23 mouse cellular contexts compared by ENCODE assay signal in the genomic region with DNA sequence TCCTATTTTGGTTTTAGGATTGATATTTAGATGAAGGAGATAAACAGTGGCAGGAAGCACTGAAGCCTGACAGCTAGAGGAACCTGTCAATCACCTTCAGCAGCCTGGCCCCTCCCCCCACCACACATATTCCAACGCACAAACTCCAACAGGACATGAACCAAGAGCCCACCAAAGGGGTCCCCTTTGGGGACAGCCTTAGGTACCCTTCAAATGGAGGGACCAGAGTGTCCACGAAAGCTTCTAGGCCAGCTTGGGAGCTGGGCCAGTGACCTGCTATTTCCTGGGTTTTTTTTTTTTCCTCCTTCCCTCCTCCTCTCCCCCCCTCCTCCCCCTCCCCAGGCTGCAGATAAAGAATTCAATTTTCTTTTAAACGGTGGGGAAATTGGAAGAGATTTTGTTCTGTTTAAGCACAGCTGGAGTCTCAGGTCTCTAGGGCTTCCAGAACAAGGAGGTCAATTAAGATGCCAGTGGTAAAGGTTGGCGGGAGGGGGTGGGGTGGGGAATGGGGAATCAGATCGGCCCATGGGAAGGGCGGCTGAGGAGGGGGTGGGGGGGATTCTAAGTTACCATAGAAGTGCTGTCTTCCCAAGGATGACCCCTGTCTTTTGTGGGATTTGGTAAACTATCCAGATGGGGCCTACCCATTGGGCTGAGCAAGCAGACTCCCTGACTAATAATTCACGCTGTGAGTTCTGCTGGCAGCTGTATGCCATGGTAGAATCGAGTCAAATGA. TPM values are rescaled to one million over a fixed set of nuclear protein-coding genes. Genes with fewer than 3 reads are reported as not detected.
DNase-seq lines count a peak whose midpoint lies in the region; ATAC-seq and TF ChIP-seq lines count a peak whose summit lies in the region.
"Had no signal": no experiment of that assay in that cellular context is flagged by ENCODE, and none has a peak within 500 bp of the region (broad histone marks: within the 10 kb centered on the region; RNA-seq: fewer than 3 reads in every experiment).

No protein-coding gene starts in this region.

- peak; percentile 25 for DNase-seq in embryo, embryonic 10.5 days (ENCODE audit: low spot score)
- DNase-seq in embryo, embryonic 9.5 days (ENCODE audit: extremely low spot score): no peak
- DNase-seq in A20 (ENCODE audit: low read depth, low spot score): peak; percentile 21
- peak; percentile 51 for DNase-seq in hindbrain, embryonic 11.5 days (ENCODE audit: low spot score)
- no peak for DNase-seq in midbrain, embryonic 11.5 days (ENCODE audit: low spot score, missing footprints)
- no peak for DNase-seq in layer of hippocampus, postnatal 36 days
- DNase-seq in cerebellum, postnatal 4 days (ENCODE audit: low spot score in 2 of 2): no peak
- no peak for DNase-seq in lung, postnatal 0 days (ENCODE audit: low spot score)
- DNase-seq: cerebellum, postnatal 10 days; right cerebral cortex, postnatal 4 days; thymus, postnatal 4 days had no signal

- peak overlapping the region; percentile 53 for H3K27ac ChIP-seq in hindbrain, embryonic 11.5 days (ENCODE audit: low read depth, low read length)
- no peak overlapping the region for H3K27ac ChIP-seq in midbrain, embryonic 11.5 days (ENCODE audit: low read depth, low read length)
- H3K27ac ChIP-seq in lung, postnatal 0 days (ENCODE audit: low read length): no peak overlapping the region
- H3K27ac ChIP-seq: embryonic facial prominence, embryonic 15.5 days; forebrain, embryonic 13.5 days; intestine, embryonic 15.5 days; kidney, embryonic 15.5 days; limb, embryonic 15.5 days had no signal

- H3K9me3 ChIP-seq in hindbrain, embryonic 11.5 days (ENCODE audit: control insufficient read depth, low read length): 0 out of 2 replicates have a peak, but pooled peaks cover 2% of the 10 kb centered on the region
- H3K9me3 ChIP-seq in midbrain, embryonic 11.5 days (ENCODE audit: control insufficient read depth, low read length): no peaks in the 10 kb centered on the region
- no peaks in the 10 kb centered on the region for H3K9me3 ChIP-seq in lung, postnatal 0 days (ENCODE audit: low read length)
- H3K9me3 ChIP-seq: embryonic facial prominence, embryonic 15.5 days; forebrain, embryonic 13.5 days; intestine, embryonic 15.5 days; limb, embryonic 15.5 days had no signal

- H3K4me2 ChIP-seq in hindbrain, embryonic 11.5 days (replicated peaks; ENCODE audit: low read depth, low read length): no peak overlapping the region
- no peak overlapping the region for H3K4me2 ChIP-seq in midbrain, embryonic 11.5 days
- no peak overlapping the region for H3K4me2 ChIP-seq in lung, postnatal 0 days (replicated peaks; ENCODE audit: low read depth, low read length)
- H3K4me2 ChIP-seq: embryonic facial prominence, embryonic 15.5 days; forebrain, embryonic 13.5 days; heart, embryonic 12.5 days; intestine, embryonic 15.5 days; kidney, embryonic 15.5 days; limb, embryonic 15.5 days had no signal

- H3K4me1 ChIP-seq in hindbrain, embryonic 11.5 days (replicated peaks; ENCODE audit: control insufficient read depth, insufficient read depth, low read length): no peaks in the 10 kb centered on the region
- no peaks in the 10 kb centered on the region; the same call in 1 of the 2 replicates for H3K4me1 ChIP-seq in midbrain, embryonic 11.5 days (ENCODE audit: control insufficient read depth, insufficient read depth, low read length)
- no peaks in the 10 kb centered on the region for H3K4me1 ChIP-seq in lung, postnatal 0 days (ENCODE audit: insufficient read depth, low read depth, low read length)
- H3K4me1 ChIP-seq: embryonic facial prominence, embryonic 15.5 days; heart, embryonic 12.5 days; limb, embryonic 15.5 days had no signal

- no peaks in the 10 kb centered on the region; the same call in 1 of the 2 replicates for H3K27me3 ChIP-seq in hindbrain, embryonic 11.5 days (ENCODE audit: control insufficient read depth, insufficient read depth, low read length)
- H3K27me3 ChIP-seq in midbrain, embryonic 11.5 days (ENCODE audit: control insufficient read depth, insufficient read depth, low read length): no peaks in the 10 kb centered on the region
- H3K27me3 ChIP-seq in lung, postnatal 0 days (replicated peaks; ENCODE audit: insufficient read depth, low read length): no peaks in the 10 kb centered on the region
- H3K27me3 ChIP-seq: embryonic facial prominence, embryonic 15.5 days; forebrain, embryonic 13.5 days; intestine, embryonic 15.5 days; kidney, embryonic 15.5 days; limb, embryonic 15.5 days had no signal

- ATAC-seq in hindbrain, embryonic 11.5 days (ENCODE audit: low FRiP score): peak; percentile 66
- ATAC-seq in midbrain, embryonic 11.5 days (ENCODE audit: low FRiP score): peak; percentile 73
- no peak for ATAC-seq in lung, postnatal 0 days
- ATAC-seq: activated CD4-positive, CD25-positive, alpha-beta regulatory T cell, adult 4 months; forebrain, embryonic 13.5 days; intestine, embryonic 15.5 days had no signal

- H3K9ac ChIP-seq in hindbrain, embryonic 11.5 days (ENCODE audit: low read depth, low read length): no peak overlapping the region
- H3K9ac ChIP-seq in midbrain, embryonic 11.5 days (ENCODE audit: low read length): no peak overlapping the region
- no peak overlapping the region for H3K9ac ChIP-seq in lung, postnatal 0 days (replicated peaks; ENCODE audit: low read depth)
- H3K9ac ChIP-seq: embryonic facial prominence, embryonic 15.5 days; forebrain, embryonic 13.5 days; heart, embryonic 12.5 days; intestine, embryonic 15.5 days; kidney, embryonic 15.5 days; limb, embryonic 15.5 days had no signal

- TF ChIP-seq EP300 in lung, postnatal 0 days (IDR thresholded peaks at IDR 0.05): no peak

- no peaks in the 10 kb centered on the region for H3K36me3 ChIP-seq in hindbrain, embryonic 11.5 days (ENCODE audit: control insufficient read depth, insufficient read depth, low read length)
- no peaks in the 10 kb centered on the region for H3K36me3 ChIP-seq in midbrain, embryonic 11.5 days (ENCODE audit: control insufficient read depth, insufficient read depth, low read length)
- H3K36me3 ChIP-seq in lung, postnatal 0 days (ENCODE audit: insufficient read depth, low read length): no peaks in the 10 kb centered on the region
- H3K36me3 ChIP-seq: embryonic facial prominence, embryonic 15.5 days; heart, embryonic 12.5 days; intestine, embryonic 15.5 days; kidney, embryonic 15.5 days; limb, embryonic 15.5 days had no signal

- TF ChIP-seq CTCF in lung, postnatal 0 days (IDR thresholded peaks at IDR 0.05): no peak

- no peak overlapping the region for H3K4me3 ChIP-seq in hindbrain, embryonic 11.5 days (ENCODE audit: low read depth, low read length)
- H3K4me3 ChIP-seq in midbrain, embryonic 11.5 days (ENCODE audit: low read depth, low read length): no peak overlapping the region
- H3K4me3 ChIP-seq in lung, postnatal 0 days (ENCODE audit: low read depth, low read length): no peak overlapping the region
- H3K4me3 ChIP-seq: embryonic facial prominence, embryonic 15.5 days; forebrain, embryonic 13.5 days; heart, embryonic 12.5 days; intestine, embryonic 15.5 days; kidney, embryonic 15.5 days; limb, embryonic 15.5 days had no signal

- WGBS in hindbrain, embryonic 11.5 days: 13% methylated on average over 8 of the region's 8 CpGs
- 12% methylated on average over 8 of the region's 8 CpGs for WGBS in midbrain, embryonic 11.5 days
- WGBS in lung, postnatal 0 days: 30% methylated on average over 8 of the region's 8 CpGs

RNA-seq across cellular contexts. Expression of a gene that starts 57.3 kb away (rescaled TPM):
- 6.3 and 8.3 TPM in 2 replicates for polyA plus RNA-seq in hindbrain, embryonic 11.5 days (2014; fragmentation: Nextera tagmentation; extraction: Ambion mirVana)
- 3.0 and 3.7 TPM in 2 replicates for polyA plus RNA-seq in midbrain, embryonic 11.5 days (2014; fragmentation: Nextera tagmentation; extraction: Ambion mirVana)
- not detected for total RNA-seq in layer of hippocampus, postnatal 36 days (2021)
- 2.3 and 3.2 TPM in 2 replicates for polyA plus RNA-seq in lung, postnatal 0 days (2015; fragmentation: Nextera tagmentation; extraction: Ambion mirVana)
- total RNA-seq: adrenal gland, postnatal 4 days; CH12.LX; heart, postnatal 25 days had no signal
- polyA plus RNA-seq: liver, embryonic 16.5 days; testis, adult 2 months had no signal

Comparison
In these comparisons a context has a peak if more than half of its experiments do, and no peak if none do; other contexts are left out.
1. DNase-seq: peak in embryo, embryonic 10.5 days (single experiment), A20 (single experiment) and hindbrain, embryonic 11.5 days (single experiment); none in embryo, embryonic 9.5 days (single experiment), midbrain, embryonic 11.5 days (single experiment), layer of hippocampus, postnatal 36 days (0 of 2), cerebellum, postnatal 4 days (0 of 2) and lung, postnatal 0 days (single experiment).